Mouse (Mus musculus): ENCODE data around the gene Sit1.
A peak's percentile ranks its signal among the peaks of the same experiment; 100 is the strongest.

- peak; percentile 10 for TF ChIP-seq CTCF (IDR thresholded peaks at IDR 0.05; ENCODE audit: control insufficient read depth, insufficient read depth, insufficient read length)
- TF ChIP-seq USF1 (IDR thresholded peaks at IDR 0.05; ENCODE audit: low read depth), result no peak
- TF ChIP-seq CEBPB (IDR thresholded peaks at IDR 0.05; ENCODE audit: low read depth), result no peak
- TF ChIP-seq MAX (IDR thresholded peaks at IDR 0.05), result no peak
Measured at GRCm38 (mm10) chr4:43476604-43477003, 6.9 kb downstream of the Sit1 start.

All from C2C12 (cell line).